Mouse (Mus musculus) testis, postnatal 10 days (tissue): Measurements from ENCODE around the gene Adcy6.
"Not testable (repeated sequence)": the region's sequence is repeated elsewhere in the genome, so short reads cannot be mapped to it uniquely, and the experiment has no call there.

Source experiments
- DNase-seq: peaks from one replicate; pipeline ENCODE4 v3.0.0; 2021; ENCODE audit warnings: low spot score

Adcy6 gene

DNA sequence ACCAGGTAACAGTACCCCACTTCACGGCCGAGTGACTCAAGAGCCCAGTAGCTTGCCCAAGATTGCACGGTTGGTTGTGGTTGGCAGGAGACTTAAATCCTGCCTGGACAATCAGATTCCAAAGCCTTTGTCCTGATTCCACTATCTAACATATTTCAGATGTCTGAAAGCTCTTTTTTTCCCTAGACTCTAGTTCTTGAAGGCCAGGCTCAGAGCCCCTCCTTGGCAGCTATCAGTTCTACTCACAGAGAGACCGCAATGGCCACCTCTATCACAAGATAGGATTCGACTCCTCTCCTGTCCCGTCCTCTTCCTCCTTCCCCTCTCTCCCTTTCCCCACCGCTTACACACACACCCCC is 8.1 kb downstream of the Adcy6 start:
- no peak for DNase-seq

DNA sequence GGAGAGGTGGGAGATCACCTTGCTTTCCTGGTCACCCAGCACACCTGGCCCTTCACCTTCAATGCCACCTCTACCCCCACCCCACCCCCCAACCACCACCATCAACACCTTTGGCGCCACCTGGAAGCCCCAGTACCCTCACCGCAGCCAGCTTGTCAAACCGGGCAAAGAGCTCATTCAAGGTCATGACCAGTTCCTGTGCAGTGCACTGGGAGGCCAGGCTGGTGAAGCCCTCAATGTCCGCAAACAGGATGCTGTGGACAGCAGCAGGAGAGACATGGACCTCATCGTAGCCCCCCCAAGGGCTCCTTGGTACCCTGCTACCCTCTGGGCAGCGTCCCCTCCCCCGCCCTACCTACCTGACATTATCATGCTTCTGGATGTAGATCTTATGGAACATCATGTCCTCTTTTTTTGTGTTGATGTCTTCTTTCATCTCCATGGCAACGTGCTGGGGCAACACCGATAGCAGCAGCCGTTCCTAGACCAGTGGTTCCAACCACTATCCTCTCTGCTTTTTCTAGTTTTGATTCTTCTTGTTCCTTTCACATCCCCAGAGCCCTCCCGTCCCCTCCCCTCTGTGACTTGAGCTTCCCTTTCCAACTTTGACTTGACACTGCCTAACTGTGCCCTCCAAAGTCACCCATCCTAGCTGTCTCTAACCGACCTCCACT is 9.7 kb downstream of the Adcy6 start:
- no peak for DNase-seq

DNA sequence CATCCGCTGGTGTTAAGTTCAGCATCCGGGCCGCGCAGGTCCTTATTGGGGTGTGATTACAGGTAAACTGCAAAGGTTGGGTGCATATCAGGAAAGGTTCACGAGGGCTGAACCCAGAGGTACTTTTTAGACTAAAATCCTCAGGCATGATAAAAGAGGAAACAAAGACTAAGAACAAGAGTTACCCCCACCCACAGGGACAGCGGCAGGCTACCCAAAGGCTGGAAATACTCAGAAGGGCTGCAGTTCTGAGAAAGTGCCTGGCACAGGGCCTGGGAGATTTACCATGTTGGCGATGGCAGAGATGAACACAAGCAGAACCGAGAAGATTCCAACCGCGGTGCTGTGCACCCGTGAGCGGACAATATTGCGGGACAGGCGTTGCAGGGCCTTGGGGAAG is 13.3 kb downstream of the Adcy6 start:
- DNase-seq, result no peak

DNA sequence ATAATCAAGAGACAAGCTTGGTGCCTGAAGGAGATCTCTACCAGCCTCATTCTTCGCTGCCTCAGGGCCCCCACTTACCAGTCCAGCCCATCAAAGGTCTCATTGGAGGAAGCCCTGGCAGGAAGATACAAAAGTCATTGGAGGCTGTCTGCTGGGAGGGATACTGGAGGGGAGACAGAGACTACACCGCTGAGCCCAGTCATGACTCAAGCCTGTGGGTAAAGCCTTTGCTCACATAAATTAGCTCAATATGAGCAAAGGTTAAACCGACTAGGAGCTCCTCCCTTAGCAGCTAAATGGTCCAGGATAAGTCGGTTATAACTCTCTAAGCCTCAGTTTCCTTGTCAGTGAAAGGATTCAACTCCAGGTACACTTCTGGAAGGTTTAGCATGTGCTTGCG is 14.8 kb downstream of the Adcy6 start:
- DNase-seq, result no peak

DNA sequence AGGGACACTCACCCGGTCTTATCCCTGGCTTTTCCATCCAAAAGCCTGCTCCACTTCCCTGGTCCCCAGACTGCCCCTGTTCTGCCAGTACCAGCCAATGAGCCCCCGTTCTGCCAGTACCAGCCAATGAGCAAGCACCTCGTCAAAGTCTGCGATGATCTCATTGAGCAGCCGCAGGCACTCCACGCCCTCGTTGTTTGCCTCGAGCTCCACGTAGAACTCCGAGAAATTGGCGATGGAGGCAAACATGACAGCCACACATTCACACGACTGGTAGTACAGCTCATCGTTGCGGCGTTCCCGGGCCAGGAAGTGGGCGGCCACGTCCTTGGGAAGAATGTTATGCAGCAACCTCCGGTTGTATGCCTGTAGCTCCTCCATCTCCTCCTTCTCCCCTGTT is 15.7 kb downstream of the Adcy6 start:
- no peak for DNase-seq

DNA sequence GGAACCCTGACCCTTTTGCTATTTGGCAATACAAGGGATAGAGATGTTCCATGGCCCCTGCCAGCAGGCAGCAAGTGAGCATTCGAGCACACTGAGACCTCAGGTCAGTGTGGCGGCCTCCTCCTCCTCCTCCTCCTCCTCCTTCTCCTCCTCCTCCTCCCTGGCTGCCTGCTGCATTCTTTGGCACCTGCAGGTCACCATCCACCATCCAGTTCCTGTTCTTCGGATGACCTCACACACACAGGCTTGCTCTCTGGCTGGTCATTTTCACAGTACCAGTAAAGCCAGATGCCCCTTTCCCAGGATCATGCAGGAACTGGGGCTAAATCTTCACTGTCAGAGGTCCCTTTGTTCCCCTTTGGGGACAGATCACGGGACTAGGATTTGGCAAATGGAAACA is 18.5 kb downstream of the Adcy6 start:
- DNase-seq, result no peak

DNA sequence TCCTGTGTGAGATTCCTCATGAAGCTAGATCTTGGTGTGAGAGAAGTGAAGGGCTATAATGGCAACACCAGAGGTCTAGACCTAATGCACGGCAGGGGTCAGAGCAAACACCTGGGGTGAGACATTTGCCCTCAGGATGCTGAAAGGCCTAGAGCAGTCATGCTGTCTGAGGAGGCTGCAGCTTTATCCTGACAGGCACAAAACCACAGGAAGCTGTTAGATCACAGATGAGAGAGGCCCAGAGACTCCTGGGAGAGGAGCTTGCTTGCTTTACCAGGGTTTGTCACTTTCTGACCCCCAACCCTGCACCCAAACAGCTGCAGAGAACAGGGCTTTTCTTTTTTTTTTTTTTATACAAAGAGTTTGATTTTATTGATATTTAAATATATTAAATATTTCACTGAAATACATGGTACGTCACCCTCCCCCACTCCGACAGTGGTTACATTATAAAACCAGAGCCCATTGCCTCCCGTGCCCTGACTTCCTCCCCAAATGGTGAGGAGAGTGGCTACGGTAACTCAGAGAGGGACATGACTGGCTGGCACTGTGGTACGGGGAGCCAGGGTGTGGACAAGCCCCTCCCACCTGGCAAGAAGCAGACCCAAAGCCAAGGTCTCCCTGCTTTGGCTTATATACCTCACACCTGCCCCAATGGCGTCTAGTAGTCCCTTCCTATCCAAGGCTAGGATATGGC is 20.1 kb downstream of the Adcy6 start:
- no peak for DNase-seq

DNA sequence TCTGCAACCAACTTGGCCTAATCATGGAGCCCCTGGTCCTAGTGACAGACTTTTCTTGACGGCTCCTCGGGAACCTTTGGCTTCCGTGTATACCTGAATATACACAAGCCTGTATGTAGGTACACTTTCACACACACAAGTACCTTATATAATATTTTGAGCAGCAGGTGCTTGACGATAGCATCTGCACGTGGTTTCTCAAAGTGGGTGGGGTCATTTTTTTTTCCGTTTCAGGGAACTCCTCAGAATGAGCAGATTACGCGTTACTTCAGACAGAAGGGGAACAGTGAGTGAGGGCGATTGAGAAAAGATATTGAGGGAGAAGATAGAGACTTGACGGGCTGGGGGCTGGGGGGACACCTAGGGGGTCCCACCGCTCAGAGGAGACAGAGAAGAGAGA is 22.1 kb downstream of the Adcy6 start:
- DNase-seq, result no peak

DNA sequence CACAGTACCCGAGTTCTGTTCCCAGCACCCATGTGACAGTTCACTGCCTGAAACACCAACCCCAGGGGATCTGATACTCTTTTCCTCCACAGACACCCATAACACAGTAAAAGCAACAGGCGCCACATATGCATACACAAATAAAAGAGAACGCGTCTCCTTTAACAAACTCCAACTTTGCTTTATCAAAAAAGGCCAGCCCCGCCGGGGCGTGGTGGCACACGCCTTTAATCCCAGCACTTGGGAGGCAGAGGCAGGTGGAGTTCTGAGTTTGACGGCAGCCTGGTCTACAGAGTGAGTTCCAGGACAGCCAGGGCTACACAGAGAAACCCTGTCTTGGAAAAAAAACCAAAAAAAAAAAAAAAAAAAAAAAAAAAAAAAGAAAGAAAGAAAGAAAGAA is 23.7 kb downstream of the Adcy6 start:
- DNase-seq, result not testable (repeated sequence)

DNA sequence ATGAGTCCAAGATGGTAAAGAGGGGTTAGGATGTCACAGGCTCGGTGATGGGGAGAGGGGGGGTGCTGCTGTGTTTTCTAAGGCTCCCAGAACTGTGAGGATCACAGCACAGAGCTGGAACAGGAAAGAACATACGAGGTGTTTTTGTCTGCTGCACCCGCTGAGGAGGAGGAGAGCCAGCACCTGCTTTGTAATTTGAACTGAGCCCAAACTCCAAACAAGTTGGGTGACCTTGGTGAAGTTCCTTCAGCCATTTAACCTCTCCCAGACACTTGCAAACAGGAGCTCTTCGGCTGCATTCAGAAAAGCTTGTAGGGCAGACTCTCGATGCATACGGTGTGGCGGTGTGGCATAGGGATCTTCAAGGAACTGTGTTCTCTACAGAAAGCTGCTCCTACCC is 24.5 kb downstream of the Adcy6 start:
- DNase-seq, result no peak

DNA sequence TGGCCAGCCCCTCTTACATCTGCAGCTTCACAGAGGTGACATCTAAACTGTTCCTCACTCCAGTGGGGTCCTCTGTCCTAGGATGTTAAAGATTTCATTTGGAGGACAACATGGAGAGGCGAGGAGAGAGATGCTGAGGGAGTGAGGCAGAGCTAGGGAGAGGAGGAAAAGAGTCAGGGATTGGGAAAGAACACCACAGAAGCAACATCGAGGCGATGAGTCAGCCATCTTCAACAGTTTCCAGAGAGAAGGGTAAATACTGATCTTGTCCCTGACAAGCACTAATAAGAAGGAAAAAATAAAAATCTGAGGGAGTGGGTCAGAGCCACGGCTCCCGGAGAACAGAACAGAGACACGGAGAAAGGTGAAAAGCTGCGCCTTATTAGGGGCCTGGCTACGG is 26.9 kb downstream of the Adcy6 start:
- no peak for DNase-seq

DNA sequence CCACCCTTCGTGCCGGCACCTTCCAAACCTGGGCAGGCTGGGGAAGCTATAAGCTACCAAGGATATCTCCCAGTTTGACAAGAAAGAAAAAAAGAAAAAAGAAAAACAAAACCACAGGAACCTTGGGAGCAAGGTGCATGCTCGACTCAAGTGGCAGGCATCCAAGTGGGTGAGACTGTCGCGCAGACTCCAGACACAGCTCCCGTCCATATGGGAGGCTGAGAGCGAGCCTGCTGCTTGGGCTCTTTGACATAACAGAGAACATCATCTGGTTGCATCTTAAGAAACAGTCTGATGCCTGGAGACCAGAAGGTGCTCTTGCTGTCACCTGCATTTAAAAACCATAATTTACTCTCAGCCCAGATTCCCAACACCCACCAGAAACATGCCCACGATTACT is 27.5 kb downstream of the Adcy6 start:
- no peak for DNase-seq

DNA sequence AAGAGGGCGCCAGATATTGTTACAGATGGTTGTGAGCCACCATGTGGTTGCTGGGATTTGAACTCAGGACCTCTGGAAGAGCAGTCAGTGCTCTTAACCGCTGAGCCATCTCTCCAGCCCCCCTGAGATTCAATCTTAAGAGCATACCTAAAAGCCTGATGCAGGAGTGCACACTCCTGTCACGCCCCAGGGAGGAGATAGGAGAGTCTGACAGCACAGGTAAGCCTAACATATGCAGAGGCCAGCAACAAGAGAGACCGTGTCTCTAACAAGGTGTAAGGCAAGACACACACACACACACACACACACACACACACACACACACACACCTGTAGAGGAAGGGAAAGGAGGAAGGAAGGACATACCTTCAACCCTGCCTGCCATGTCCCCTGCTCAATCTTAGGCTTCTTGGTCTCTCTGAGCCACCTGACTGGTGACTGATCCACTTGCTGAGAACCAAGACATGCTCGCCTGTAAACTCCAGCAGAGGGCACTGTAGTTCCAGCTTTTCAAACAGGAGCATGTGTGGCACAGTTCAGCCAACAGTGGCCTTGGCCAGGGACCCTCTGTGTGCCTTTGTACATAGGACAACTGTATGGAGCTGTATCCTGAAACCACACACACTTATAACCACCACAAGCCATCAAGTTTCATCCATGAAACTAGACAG is 29.9 kb downstream of the Adcy6 start:
- DNase-seq, result peak; percentile 80

DNA sequence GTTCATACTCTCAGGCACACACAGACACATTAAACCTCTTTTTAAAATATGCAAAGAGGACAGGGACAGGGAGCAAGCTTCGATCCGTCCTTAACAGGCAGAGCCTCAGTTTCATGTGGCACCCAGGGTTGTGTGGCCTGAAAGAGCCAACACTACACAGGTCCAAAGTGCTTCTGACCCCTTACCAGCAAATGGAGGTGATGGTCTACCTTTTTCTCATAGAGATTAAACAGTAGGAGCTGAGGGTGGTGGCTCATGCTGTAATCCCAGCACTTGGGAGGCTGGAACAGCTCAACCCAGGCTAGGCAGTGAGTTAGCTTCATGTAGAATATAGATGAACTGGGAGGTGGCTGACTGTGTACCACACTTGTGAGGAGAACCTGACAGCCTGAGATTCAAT is 30.6 kb downstream of the Adcy6 start:
- no peak for DNase-seq

DNA sequence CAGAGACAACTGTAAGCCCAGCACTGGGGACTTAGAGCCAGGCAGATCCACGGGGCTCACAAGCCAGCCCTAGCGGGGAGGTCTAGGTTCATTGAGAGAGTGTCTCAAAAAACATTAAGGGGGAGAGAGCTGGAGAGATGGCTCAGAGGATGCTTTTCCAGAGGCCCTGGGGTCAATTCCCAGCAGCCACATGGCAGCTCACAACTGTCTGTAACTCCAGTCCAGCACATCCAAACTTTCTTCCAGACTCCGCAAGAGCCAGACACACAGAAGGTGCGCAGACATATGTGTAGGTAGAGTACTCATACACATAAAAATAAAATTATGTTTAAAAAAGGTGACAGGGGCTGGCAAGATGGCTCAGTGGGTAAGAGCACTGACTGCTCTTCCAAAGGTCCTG is 36.6 kb downstream of the Adcy6 start:
- no peak for DNase-seq

DNA sequence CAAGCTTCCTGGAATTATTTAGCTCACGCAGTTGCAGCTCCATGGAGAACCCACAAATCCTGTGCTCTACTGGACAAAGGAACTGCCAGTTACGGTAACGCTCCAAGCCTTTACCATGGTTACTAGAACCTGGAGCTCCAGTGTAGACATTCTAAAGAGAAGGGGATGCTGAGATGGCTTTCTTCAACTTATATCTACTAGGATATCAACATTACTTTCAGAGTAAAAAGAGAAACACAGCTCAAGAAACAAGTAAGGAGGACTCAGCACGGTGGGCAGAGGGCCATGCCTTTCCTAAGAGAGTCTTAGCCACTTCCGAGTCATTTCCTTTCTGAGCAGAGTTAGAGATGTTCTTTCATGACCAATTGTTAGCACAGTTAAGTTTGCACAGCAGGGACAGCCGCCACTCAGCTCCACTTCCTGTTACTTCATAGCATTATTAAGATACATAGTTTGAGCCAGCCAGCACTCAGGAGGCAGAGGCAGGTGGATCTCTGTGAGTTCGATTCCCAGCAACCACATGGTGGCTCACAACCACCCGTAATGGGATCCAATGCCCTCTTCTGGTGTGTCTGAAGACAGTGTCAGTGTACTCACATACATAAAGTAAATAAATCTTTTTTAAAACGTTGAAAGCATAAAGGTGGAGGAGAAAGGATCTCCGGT is 38.9 kb downstream of the Adcy6 start, which contains the start of the genes Ccnt1 and 4930415O20Rik:
TSS of gene Ccnt1 (minus strand) at position 51 of the 666 bp plus-strand sequence.
TSS of gene 4930415O20Rik (plus strand) at position 132 of the 666 bp plus-strand sequence.
- no peak for DNase-seq

DNA sequence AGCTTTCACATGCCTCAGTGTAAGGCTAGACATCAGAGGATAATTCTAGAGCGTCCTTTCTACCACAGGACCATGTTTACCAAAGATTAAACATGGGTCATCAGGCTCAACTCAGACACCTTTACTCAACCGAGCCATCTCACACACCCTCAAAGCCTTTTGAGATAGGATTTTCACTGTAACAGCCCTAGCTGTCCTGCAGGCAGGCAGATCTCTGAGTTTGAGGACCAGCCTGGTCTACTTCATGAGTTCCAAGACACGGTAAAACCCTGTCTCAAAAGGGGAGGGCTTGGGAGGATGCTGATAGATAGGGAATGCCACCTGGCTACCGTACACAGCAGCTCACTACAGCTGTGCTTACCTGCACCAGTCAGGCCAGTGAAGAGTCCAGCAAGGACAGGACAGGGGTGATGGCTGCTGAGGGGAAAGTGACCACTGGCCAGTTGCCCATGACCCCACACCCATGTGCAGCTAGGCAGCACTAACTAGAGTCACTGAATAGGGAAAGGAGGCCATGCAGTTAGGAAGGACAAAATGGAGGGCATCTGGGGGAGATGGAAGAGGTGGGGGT is 40.0 kb downstream of the Adcy6 start:
- DNase-seq, result no peak

DNA sequence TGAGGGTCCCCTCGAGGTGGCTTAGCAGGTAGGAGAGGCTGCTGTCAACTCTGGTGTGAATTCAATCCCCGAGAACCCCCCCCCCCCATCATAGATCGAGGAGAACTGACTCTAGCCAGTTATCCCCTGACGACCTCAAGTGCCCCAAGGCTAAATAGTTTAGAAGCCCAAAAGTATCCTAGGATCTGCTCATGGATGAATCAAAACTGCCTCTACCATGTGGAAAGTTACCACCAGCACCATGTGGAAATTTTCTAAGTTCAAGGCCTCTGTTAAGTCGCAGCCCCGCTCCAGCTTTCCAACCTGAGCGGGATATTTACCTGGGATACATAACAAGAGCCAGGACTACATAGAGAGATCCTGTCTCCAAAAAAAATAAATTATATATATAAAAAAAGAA is 40.7 kb downstream of the Adcy6 start:
- DNase-seq, result no peak

DNA sequence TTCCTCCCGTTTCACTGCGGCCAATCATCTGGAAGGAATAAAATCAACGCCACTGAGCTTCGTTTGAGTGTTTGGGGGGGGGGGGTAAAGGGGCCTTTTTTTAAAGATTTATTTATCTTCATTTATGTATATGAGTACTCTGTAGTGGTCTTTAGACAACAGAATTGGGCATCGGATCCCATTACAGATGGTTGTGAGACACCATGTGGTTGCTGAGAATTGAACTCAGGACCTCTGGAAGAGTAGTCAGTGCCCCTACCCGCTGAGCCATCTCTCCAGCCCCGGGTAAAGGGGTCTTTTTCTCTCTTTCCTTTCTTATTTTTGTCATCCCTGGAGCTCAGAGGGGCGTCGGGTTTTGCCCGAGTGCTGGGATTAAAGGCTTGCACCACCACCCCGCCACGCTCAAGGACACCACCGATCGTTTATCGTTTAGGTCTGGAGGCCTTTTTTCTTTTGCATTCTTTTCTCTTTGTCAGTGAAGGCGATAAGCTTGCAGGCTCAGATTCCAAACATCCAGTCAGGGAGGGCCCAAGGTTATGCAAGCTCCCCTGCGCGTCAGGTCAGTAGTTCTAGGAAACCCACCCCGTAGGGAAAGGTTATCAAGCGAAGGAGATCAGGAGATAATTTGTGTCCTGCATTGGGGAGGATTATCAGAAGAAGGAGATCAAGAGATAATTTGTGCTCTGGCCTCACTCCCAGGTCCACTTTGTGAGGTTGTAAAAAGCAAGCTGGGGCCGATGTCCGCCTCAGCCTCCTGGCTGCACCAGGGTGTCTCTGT is 41.4 kb downstream of the Adcy6 start:
- DNase-seq, result no peak

DNA sequence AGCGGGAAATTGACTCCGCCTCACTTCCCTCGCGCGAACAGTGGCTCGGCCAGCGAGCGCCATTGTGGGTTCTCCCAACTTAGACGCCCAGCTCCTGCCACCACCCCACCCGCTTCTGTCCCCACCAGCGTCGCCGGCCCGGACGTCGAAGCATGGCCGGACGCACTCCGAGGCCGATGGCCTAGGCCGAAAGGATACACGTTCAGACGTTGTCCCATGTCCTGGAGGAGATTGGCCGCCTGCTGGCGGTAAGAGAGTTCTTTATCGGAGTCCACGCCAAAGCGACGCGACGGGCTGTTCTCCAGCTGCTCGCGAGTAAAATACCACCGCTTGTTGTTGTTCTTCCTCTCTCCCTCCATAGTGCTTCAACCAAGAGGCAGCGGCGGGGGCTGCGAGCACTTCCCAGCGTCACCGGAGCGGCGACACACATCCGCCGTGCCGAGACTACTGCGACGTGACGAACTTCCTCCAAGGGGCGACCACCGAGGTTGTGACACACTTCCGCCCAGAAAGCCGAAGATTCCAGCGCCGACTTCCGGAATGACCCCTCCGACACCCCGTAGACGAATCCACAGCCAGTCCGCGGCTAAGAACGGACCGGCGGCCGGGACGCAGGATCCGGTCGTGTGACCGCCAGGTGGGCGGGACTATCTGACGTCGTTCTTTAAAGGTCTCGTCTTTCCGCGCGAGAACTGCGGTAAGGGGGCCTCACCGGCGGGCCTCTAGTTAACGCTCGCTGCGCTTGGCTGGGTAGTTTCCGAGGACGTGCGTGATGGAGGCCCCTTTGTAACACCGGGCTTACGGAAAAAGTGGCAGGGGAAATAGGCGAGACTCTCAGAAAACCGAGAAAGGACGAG is 42.4 kb downstream of the Adcy6 start:
- DNase-seq, result peak; percentile 99

DNA sequence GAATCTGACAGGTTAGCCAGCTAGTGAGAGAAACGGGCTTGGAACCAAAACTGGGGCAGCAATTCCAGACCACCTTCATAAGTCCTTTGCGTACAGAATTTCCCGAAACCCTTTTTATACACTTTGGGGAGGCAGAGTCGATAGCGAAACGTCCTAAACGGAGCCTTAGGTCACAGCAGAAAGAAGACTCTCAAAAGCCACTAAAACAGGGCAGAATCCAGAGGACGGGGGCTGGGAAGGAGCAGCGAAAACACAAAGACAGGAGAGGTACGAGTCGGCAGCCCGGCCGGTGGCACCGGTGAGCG is 43.0 kb downstream of the Adcy6 start:
- DNase-seq, result no peak
